Mouse (Mus musculus) adrenal gland, postnatal 10 days (tissue): ENCODE measurements around the gene Podnl1. TPM values are rescaled to one million over a fixed set of nuclear protein-coding genes. Genes with fewer than 3 reads are reported as not detected.
A peak's percentile ranks its signal among the peaks of the same experiment; 100 is the strongest.

Experiments used
- DNase-seq: peaks from one replicate; pipeline ENCODE4 v3.0.0; 2021; ENCODE audit warnings: mixed read lengths
- long read RNA-seq, 2 experiments: library from polyadenylated mRNA; stranded (forward); transcript quantifications; one replicate each; pipeline ENCODE4 v2.0.0; 2021
- total RNA-seq, 2 experiments: library from RNA; stranded (reverse); gene quantifications; 2 replicates each; pipeline ENCODE4 v1.2.3; 2021

Podnl1 gene
- total RNA-seq, result 1 to 10 TPM in 1 of 2 experiments, under 1 TPM in 1; 1.00 to 1.8 TPM
- long read RNA-seq, experiment 1, result 0 reads
- long read RNA-seq, experiment 2, partial matches to known transcripts, result 0 of 1 reads
- long read RNA-seq, experiment 2, other reads (novel, unspliced or antisense), result 1 of 1 reads

- peak; percentile 57 for DNase-seq
Observed at GRCm38 (mm10) chr8:84125656-84126055, at the start of gene Podnl1. Gene Podnl1, plus strand, starts transcription at chr8:84125989.

GRCm38 (mm10) chr8:84076412-84076811 is 49.4 kb upstream of the Podnl1 start:
- DNase-seq, result no peak

- DNase-seq, result no peak
Observed at GRCm38 (mm10) chr8:84076849-84077248, 48.9 kb upstream of the Podnl1 start.

GRCm38 (mm10) chr8:84079206-84079605 is 46.6 kb upstream of the Podnl1 start:
- DNase-seq, result no peak

- peak; percentile 74 for DNase-seq
Observed at GRCm38 (mm10) chr8:84083829-84084241, 42.0 kb upstream of the Podnl1 start.

GRCm38 (mm10) chr8:84084341-84085115 is 41.3 kb upstream of the Podnl1 start:
- no peak for DNase-seq

- DNase-seq, result no peak
Observed at GRCm38 (mm10) chr8:84087156-84087555, 38.6 kb upstream of the Podnl1 start.

GRCm38 (mm10) chr8:84087821-84088220 is 38.0 kb upstream of the Podnl1 start:
- DNase-seq, result no peak

- no peak for DNase-seq
Observed at GRCm38 (mm10) chr8:84089277-84089676, 36.5 kb upstream of the Podnl1 start.

GRCm38 (mm10) chr8:84090585-84090984 is 35.2 kb upstream of the Podnl1 start:
- DNase-seq, result peak; percentile 59

- DNase-seq, result no peak
Observed at GRCm38 (mm10) chr8:84096061-84096460, 29.7 kb upstream of the Podnl1 start.

GRCm38 (mm10) chr8:84098376-84098775 is 27.4 kb upstream of the Podnl1 start:
- no peak for DNase-seq

- no peak for DNase-seq
Observed at GRCm38 (mm10) chr8:84101476-84102270, 24.1 kb upstream of the Podnl1 start.

GRCm38 (mm10) chr8:84103601-84104000 is 22.2 kb upstream of the Podnl1 start:
- DNase-seq, result no peak

- DNase-seq, result peak; percentile 67
Observed at GRCm38 (mm10) chr8:84104221-84104620, 21.6 kb upstream of the Podnl1 start.

- peak; percentile 99 for DNase-seq
Observed at GRCm38 (mm10) chr8:84104697-84105609, 20.8 kb upstream of the Podnl1 start, which contains the start of gene Dcaf15. Gene Dcaf15, minus strand, starts transcription at chr8:84104768.

GRCm38 (mm10) chr8:84105676-84106075 is 20.1 kb upstream of the Podnl1 start:
- DNase-seq, result no peak

- no peak for DNase-seq
Observed at GRCm38 (mm10) chr8:84106216-84107040, 19.4 kb upstream of the Podnl1 start.

GRCm38 (mm10) chr8:84115646-84116045 is 10.1 kb upstream of the Podnl1 start:
- DNase-seq, result no peak

- DNase-seq, result no peak
Observed at GRCm38 (mm10) chr8:84122151-84122550, 3.6 kb upstream of the Podnl1 start.

- no peak for DNase-seq
Observed at GRCm38 (mm10) chr8:84126742-84127141, 953 bp downstream of the Podnl1 start.
